Mouse (Mus musculus) bone marrow, adult 2 months (tissue): Measurements from ENCODE around the gene Acss2. TPM values are rescaled to one million over a fixed set of nuclear protein-coding genes. Genes with fewer than 3 reads are reported as not detected.
A peak's percentile ranks its signal among the peaks of the same experiment; 100 is the strongest.

ENCODE experiments used
- H3K27ac ChIP-seq: fragments of 200-500 bp; 2 replicates; pipeline ENCODE4 v1.5.1; 2012; ENCODE audit warnings: low read depth, mild to moderate bottlenecking, control low read depth, inconsistent platforms, low read length; ENCODE audit not compliant: control insufficient read depth, poor library complexity, insufficient read depth
- H3K4me1 ChIP-seq: fragments of 200-500 bp; 2 replicates; pipeline ENCODE4 v1.6.1; 2011; ENCODE audit warnings: low read length; ENCODE audit not compliant: control insufficient read depth, insufficient read depth
- H3K4me3 ChIP-seq: fragments of 200-500 bp; replicated peaks from 2 replicates; pipeline ENCODE3; 2011; ENCODE audit warnings: mild to moderate bottlenecking, low read depth, low read length, control low read depth; ENCODE audit not compliant: control insufficient read depth
- CTCF ChIP-seq: fragments of 200-500 bp; IDR thresholded peaks from 2 replicates; pipeline ENCODE4 v1.5.1; 2011; ENCODE audit warnings: low read length, control low read depth; ENCODE audit not compliant: control insufficient read depth, insufficient read depth
- POLR2A ChIP-seq: fragments of 200-500 bp; IDR thresholded peaks from 2 replicates; pipeline ENCODE4 v1.6.1; 2011; ENCODE audit warnings: low read depth, mild to moderate bottlenecking, control low read depth, low read length, borderline replicate concordance; ENCODE audit not compliant: control insufficient read depth
- WGBS: fragments of 180-500 bp; shearing (Covaris S2); methylation state at CpG from one replicate; pipeline ENCODE4 v1.1.7; 2018; 5-methylcytosine and 5-hydroxymethylcytosine counted together
- polyA plus RNA-seq: library from polyadenylated mRNA; stranded (reverse); fragments of >200 nt; gene quantifications from 2 replicates; pipeline ENCODE4 v1.2.4, GENCODE M21; 2011; ENCODE audit warnings: low replicate concordance; ENCODE audit not compliant: missing spikeins, insufficient read depth, insufficient read length

The Acss2 gene
- 12.4 and 13.9 TPM in 2 replicates for polyA plus RNA-seq

GRCm38 (mm10) chr2:155517455-155518423 is at the start of gene Acss2, which contains the start of gene Ggt7:
TSS of gene Acss2 (plus strand) at chr2:155517948.
TSS of gene Ggt7 (minus strand) at chr2:155518237.
- peaks cover 3% of the 10 kb centered on the region; the same call in 1 of the 2 replicates for H3K4me1 ChIP-seq
- 2% methylated on average over 70 of the region's 70 CpGs for WGBS
- TF ChIP-seq POLR2A (peak; percentile 31; the same call in 1 of the 2 replicates), CTCF (peak; percentile 70)
- H3K4me3 ChIP-seq = peak within 1 kb of the TSS; percentile 76
- H3K27ac ChIP-seq = peak within 1 kb of the TSS; percentile 77

GRCm38 (mm10) chr2:155472671-155473569 is 44.8 kb upstream of the Acss2 start:
- peak overlapping the region; percentile 73 for H3K4me3 ChIP-seq
- H3K4me1 ChIP-seq = no peaks in the 10 kb centered on the region; the same call in 1 of the 2 replicates
- peak overlapping the region; percentile 81; the same call in 1 of the 2 replicates for H3K27ac ChIP-seq
- TF ChIP-seq POLR2A = no peak
- no peak for TF ChIP-seq CTCF
- WGBS = 1% methylated on average over 69 of the region's 71 CpGs

- no peaks in the 10 kb centered on the region; the same call in 1 of the 2 replicates for H3K4me1 ChIP-seq
- peak within 1 kb of the TSS; percentile 81; the same call in 1 of the 2 replicates for H3K27ac ChIP-seq
- peak within 1 kb of the TSS; percentile 87 for H3K4me3 ChIP-seq
- WGBS = under 1% methylated on average over 65 of the region's 72 CpGs
- TF ChIP-seq POLR2A (0 out of 2 replicates have a peak, but pooled peaks have one; percentile 18), CTCF (no peak)
These were observed 44.1 kb upstream of the Acss2 start, which contains the start of gene Ncoa6 for GRCm38 (mm10) chr2:155473570-155474088. TSS of gene Ncoa6 (minus strand) at chr2:155473894.

- Histone ChIP-seq H3K4me3 (no peak overlapping the region), H3K4me1 (no peaks in the 10 kb centered on the region), H3K27ac (no peak overlapping the region)
- 51% methylated on average over 3 of the region's 3 CpGs for WGBS
- no peak for TF ChIP-seq POLR2A
- TF ChIP-seq CTCF = peak; percentile 40
These were observed 35.7 kb upstream of the Acss2 start for GRCm38 (mm10) chr2:155482021-155482420.

- TF ChIP-seq CTCF (no peak), POLR2A (no peak)
- 77% methylated on average over 6 of the region's 6 CpGs for WGBS
- Histone ChIP-seq H3K4me3 (no peak overlapping the region), H3K4me1 (no peaks in the 10 kb centered on the region), H3K27ac (no peak overlapping the region)
These were observed 26.8 kb upstream of the Acss2 start for GRCm38 (mm10) chr2:155490998-155491397.

GRCm38 (mm10) chr2:155502596-155502995 is 15.2 kb upstream of the Acss2 start:
- no peak overlapping the region for H3K4me3 ChIP-seq
- no peak overlapping the region for H3K27ac ChIP-seq
- 48% methylated on average over 7 of the region's 7 CpGs for whole genome bisulfite sequencing
- no peak for TF ChIP-seq POLR2A
- no peak for TF ChIP-seq CTCF
- H3K4me1 ChIP-seq = no peaks in the 10 kb centered on the region
